Mouse (Mus musculus) thymus, postnatal 10 days (tissue): ENCODE results near the gene Map3k5.
A peak's percentile ranks its signal among the peaks of the same experiment; 100 is the strongest.
"Not testable (repeated sequence)": the region's sequence is repeated elsewhere in the genome, so short reads cannot be mapped to it uniquely, and the experiment has no call there.

ENCODE experiments used
- DNase-seq, 2 experiments: peaks; one replicate each; pipeline ENCODE4 v3.0.0; 2021; ENCODE audit warnings: low spot score in 2 of 2

Gene Map3k5

DNA sequence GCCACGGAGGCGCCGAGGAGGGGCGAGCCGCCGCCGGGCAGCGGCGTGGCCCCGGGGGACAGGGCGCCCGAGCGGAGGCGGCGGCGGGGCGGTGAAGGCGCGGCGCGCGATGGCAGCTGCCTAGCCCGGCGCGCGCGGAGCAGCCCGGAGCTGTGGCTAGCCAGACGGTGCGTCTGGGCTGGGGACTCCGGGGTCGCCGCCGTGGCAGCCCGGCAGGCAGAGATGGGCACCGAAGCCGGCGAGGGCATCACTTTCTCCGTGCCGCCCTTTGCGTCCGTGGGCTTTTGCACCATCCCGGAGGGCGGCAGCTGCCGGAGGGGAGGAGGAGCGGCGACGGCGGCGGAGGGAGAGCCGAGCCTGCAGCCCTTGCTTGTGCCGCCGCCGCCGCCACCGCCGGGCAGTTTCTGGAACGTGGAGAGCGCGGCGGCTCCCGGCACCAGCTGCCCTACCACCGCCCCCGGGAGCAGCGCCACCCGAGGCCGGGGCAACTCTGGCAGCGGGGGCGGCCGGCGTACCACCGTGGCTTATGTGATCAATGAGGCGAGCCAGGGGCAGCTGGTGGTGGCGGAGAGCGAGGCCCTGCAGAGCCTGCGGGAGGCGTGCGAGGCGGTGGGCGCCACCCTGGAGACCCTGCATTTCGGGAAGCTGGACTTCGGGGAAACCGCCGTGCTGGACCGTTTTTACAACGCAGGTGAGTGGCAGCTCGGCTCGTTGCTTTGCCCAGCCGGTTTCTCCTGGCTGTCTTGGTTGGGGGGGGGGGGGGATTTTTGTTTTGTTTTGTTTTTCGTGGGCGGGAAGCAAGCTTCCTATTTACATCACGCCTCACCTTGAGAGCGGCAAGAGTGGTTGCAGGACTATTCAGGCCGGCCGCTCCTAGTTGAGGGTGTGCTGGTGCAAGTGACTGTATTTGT, at the start of gene Map3k5:
TSS of gene Map3k5 (plus strand) at position 89 of the 911 bp plus-strand sequence.
- DNase-seq, result peak; percentile 23 to 38

DNA sequence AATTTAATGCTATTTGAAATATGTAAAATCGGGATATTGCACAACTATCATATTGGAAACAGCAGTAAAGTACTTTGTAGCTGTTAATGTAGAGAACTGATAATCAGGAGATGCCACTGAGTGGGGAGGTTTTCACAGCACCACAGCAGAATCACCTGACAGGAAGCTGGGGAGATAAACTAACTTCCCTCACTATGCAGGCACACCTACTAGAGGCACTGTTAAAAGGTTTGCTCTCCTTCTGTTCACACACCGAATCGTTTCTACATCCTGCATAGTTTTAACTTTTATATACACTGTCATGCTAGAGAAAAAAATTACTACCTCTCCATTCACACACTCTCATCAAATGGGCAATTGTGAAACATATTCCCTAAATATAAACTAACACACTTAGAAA, 48.0 kb upstream of the Map3k5 start:
- no peak for DNase-seq

GRCm38 (mm10) chr10:19889908-19890307, 44.4 kb upstream of the Map3k5 start:
- no peak for DNase-seq

- no peak for DNase-seq
Measured at GRCm38 (mm10) chr10:19891686-19892085, 42.6 kb upstream of the Map3k5 start.

DNA sequence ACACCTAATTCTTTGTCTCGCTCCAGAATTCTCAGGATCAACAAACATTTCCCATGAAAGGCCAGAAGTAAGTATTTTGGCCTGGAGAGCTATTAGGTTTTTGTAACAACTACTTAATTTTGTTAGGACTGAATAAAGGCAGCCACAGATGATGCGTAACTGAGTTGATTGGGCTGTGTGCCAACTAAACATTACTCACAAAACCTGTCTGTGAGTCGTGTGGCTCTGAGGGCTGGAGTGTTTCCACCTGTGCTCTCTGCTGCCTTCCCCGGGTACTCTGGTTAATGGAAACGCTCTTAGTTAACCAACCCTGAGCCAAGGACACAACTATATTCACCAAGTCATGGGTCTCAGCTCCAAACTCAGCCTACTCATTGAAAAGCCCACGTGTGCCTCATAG, 41.1 kb upstream of the Map3k5 start:
- DNase-seq, result no peak

DNA sequence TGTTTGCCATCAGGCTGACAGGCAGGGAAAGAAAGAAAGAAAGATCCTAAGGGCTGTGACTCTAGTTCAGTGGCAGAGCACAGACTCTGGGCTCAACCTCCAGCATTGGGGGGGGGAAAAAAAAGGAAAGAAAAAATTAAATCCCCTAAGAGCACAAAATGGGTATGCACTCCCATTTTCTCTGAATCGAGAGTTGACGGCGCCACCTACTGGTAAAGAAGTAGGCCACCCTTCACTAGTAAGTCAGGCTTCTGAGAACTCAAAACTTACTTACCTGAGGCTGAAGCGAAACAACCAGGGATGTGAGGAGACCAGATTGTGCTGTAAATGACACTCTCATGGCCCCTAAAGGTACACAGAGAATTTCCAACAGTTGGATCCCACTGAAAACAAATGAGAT, 40.3 kb upstream of the Map3k5 start:
- DNase-seq, result peak; percentile 11 to 66

DNA sequence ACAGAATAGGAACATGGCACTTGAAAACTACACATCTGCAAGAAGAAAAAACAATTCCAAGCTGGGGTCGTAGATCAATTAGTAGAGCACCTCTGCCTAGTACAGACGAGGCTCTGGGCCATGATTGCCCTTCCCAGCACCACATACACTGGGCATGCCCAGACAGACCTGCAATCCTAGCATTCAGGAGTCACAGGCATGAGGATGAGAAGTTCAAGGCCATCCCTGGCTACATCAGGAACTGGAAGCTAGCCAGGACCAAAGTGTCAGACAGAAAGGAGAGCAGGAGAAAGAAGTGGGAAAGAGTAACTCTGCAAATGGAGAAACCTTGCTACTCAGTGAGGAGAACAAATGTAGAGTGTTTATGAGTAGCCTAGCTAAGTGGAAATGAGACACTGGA, 34.1 kb upstream of the Map3k5 start:
- no peak for DNase-seq

GRCm38 (mm10) chr10:19901992-19902391, 32.3 kb upstream of the Map3k5 start:
- DNase-seq, result no peak

DNA sequence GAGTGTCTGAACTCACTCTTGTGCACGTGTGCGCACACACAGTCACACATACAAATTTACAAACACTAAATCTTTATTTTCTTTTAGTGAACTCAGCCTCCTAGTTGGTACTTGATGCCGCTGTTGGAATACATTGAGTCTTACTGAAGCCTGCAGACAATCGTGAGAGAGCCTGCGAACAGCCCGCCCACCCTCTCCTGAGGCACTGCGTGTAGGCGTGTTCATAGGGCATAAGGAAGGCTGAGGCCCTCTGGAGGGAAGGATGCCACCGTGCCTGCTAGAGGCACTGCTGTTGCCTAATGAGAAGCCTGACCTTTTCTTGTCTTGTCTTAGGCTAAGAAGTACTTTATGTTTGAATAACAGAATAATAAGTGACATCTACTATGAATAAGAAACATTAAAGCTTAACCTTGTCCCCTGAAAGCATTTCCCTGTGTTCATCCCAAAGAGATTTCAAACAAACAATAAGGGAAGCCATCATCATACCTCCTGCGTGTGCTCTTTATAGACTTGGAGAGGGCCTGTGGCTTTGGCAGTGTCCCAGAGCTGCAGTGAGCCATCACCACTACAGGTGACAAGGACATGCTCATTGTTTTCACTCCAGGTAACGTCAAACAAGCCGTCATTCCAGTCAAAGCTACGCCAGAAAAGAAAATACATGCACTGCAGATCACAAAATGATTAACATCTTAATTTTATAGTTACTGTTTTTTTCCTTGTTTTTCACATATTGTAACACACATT, 30.0 kb upstream of the Map3k5 start:
- no peak for DNase-seq

DNA sequence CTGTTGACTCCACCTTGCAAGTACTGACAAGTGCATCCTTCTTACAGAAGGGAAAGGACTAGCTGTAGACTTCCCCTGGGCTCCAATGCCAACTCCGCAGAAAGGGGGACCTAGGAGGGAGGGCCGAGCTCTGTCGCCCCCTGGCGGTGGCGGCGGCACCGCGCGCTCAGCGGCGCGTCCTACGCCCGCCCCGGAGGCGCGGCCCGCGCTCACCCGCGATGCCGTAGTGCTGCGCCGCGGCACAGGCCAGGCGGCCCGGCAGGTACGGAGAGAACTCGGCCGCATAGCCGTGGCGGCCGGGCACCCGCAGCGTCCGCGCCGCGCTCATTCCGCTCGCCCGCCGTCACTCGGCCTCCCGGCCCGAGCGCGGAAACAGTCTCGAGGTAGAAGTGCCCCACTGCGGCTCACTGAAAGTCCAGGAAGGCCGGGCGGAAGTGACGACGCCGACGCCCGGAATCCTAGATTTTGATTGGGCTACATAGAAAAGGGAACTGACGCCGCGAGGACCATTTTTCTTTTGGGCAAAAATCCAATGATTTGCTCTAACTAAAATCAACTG, 26.9 kb upstream of the Map3k5 start, which contains the start of gene Pex7:
TSS of gene Pex7 (minus strand) at position 444 of the 559 bp plus-strand sequence.
- peak; percentile 86 to 94 for DNase-seq

- DNase-seq, result no peak
Measured at GRCm38 (mm10) chr10:19908076-19908475, 26.2 kb upstream of the Map3k5 start.

DNA sequence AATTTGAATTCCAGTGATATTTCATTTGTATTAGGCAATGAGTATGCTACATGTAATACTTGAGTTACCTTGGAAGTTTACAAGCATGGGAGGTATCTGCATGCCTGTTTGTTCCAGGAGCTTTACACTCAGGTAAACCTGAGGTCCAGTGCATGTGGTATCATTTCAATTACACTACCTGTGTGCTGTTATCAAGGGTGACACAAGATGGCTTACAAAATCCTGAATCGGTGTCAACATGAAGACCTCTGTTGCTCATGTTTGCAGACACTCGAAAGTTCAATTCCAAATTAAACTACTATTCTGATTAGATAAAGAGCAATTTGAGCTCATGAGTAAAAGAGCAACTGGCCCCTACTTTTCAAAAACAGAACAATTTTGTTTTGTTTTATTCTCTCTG, 23.8 kb upstream of the Map3k5 start:
- no peak for DNase-seq

DNA sequence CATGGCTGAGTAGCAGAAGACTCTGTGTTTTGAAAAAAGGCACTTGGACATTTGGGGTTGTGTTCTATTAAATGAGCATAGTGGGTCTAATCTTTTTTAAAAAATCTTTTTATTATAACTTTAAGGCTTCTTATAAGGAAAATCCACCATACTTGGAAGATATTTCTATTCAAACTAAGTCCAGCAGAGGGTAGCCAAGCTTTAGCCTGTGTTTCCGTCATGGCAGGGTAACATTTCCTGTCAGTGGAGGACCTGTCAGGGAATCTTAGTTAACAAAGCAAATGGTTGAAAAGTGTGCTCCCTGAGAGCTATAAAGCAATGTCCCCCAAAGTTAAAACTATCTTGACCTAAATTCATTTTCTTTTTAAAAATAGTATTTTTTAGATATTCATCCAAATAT, 22.7 kb upstream of the Map3k5 start:
- DNase-seq, result no peak

DNA sequence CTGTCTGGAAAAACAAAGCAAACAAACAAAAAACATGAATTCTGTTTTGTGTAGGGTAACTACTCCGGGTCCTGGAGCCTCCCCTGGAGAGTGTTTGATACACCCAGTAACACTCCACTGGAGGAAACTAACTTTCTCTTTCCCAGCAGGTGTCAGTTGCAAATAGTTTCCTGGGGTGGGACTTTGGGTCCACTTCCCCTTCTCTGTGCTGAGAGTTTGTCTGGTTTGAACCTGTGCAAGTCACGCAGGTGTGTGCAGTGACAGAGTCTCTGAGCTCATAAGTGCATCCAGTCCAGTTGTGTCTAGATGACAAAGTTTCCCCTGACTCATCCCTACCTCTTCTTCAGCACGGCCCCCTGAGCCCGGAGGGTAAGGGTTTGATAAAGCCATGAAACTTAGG, 20.5 kb upstream of the Map3k5 start:
- no peak for DNase-seq

DNA sequence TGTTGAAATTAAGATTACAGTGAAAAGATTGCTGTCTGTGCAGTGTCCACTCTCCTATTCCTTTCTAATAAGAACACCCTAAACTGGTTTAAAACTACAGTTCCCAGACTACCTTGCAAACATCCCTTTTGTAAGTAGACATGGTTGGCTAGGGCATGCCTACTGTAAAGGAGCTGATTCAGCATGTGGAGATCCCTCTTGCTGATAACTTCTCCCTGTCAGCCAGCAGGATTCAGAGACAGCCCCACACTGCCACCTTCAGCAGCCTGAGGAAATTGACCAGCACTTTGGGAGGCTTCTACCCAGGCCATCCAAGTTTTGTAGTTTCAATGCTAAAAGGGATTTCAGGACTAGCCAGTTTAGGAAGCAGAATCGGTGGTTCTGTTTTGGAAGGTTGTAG, 19.0 kb upstream of the Map3k5 start:
- DNase-seq, result peak; percentile 19 to 26

GRCm38 (mm10) chr10:19922410-19922809, 11.9 kb upstream of the Map3k5 start:
- DNase-seq, result no peak

GRCm38 (mm10) chr10:19924256-19924655, 10.0 kb upstream of the Map3k5 start:
- no peak for DNase-seq

DNA sequence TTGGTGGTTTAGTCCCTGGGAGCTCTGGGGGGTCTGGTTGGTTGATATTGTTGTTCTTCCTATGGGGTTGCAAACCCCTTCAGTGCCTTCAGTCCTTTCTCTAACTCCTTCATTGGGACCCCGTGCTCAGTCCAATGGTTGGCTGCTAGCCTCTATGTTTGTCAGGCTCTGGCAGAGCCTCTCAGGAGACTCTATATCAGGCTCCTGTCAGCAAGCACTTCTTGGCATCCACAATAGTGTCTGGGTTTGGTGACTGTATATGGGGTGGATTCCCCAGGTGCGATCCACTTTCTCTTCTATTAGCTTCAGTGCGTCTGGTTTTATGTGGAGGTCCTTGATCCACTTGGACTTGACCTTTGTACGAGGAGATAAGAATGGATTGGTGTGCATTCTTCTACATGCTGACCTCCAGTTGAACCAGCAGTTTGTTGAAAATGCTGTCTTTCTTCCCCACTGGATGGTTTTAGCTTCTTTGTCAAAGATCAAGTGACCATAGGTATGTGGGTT, 7.8 kb upstream of the Map3k5 start:
- DNase-seq, result not testable (repeated sequence)

DNA sequence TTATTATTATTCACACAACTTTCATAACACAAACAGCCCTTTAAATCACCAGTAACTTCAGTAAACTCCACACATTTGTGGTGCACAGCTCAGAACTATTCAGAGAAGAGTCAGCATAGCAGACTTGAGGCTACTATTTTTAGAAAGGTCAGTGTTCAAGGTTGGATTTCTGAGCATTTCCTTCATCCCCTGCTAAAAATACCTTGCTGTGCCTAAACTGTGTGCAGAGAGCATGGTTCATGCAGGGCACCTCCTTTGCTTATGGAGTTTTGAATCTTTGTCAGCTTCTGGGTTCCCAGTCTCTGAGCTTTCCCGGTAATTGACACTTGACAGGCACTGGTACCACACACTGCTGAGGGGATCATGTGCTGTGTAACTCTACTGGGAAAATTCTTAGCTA, 6.1 kb upstream of the Map3k5 start:
- DNase-seq, result no peak

- DNase-seq, result no peak
Measured at GRCm38 (mm10) chr10:19932986-19933385, 1.3 kb upstream of the Map3k5 start.

DNA sequence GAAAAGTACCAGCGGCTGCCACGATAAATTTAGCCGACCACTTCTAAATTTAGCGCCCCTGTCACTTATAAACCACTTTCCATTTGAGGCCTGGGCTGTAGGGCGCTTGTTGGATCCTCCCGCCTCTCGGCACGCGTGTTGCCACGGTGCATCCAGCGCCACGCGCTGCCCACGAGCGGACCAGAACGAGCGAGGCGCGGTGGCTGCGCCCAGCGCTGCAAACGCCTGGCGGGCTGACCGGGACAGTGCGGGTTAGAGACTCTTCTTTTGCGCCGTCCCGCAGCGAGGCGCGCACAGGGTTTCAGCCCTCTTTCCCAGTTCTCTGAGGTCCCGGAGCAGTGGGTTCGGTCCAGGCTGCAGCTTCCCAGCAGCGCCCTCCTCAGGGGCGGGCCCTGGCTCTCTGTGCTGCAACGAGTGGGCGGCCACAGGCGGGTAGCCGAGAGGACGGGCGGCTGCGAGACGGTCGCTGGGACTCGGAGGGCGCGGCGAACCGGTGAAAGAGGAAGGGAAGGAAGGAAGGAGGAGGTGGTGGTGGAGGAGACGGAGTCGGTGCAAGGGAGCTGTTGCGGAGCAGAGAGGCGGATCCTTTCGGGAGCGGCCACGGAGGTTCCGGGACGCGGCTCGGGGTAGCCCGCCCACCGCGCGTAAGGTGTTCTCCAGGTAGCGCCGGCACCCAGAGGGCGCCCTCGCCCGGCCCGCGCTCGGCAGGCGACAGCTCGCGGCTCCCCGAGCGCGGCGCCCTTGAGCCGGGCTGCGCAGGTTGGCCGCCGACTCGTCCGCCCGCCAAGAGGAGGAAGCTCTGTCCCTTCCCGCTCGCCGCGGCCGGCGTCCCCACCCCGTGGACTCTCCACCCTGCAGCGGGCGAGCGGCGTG, 525 bp upstream of the Map3k5 start:
- peak; percentile 68 to 82 for DNase-seq
